Mouse (Mus musculus) hindbrain, embryonic 12.5 days (tissue): ENCODE data around the gene Galnt16. TPM values are rescaled to one million over a fixed set of nuclear protein-coding genes. Genes with fewer than 3 reads are reported as not detected.

ENCODE experiments used
- ATAC-seq: fragments of 200-750 bp; cut with Nextera tagmentation; 2 replicates; pipeline ENCODE4 v1.8.0; 2017; ENCODE audit warnings: moderate TSS enrichment; ENCODE audit not compliant: low FRiP score
- H3K27ac ChIP-seq: fragments of 300-500 bp; sonication (generic); 2 replicates; pipeline ENCODE4 v1.5.1; 2016; ENCODE audit warnings: mild to moderate bottlenecking
- H3K27me3 ChIP-seq: fragments of 300-500 bp; sonication (generic); 2 replicates; pipeline ENCODE4 v1.6.1; 2016; ENCODE audit warnings: mild to moderate bottlenecking
- H3K36me3 ChIP-seq: fragments of 300-500 bp; sonication (generic); 2 replicates; pipeline ENCODE4 v1.6.1; 2016; ENCODE audit warnings: mild to moderate bottlenecking
- H3K4me1 ChIP-seq: fragments of 300-500 bp; sonication (generic); 2 replicates; pipeline ENCODE4 v1.6.1; 2016
- H3K4me2 ChIP-seq: fragments of 300-500 bp; sonication (generic); replicated peaks from 2 replicates; pipeline ENCODE4 v1.6.1; 2016; ENCODE audit warnings: mild to moderate bottlenecking
- H3K4me3 ChIP-seq: fragments of 300-500 bp; sonication (generic); 2 replicates; pipeline ENCODE4 v1.5.1; 2016; ENCODE audit warnings: mild to moderate bottlenecking
- H3K9ac ChIP-seq: fragments of 300-500 bp; sonication (generic); 2 replicates; pipeline ENCODE4 v1.6.1; 2016; ENCODE audit warnings: mild to moderate bottlenecking, moderate library complexity
- H3K9me3 ChIP-seq: fragments of 300-500 bp; sonication (generic); replicated peaks from 2 replicates; pipeline ENCODE4 v1.6.1; 2016; ENCODE audit warnings: mild to moderate bottlenecking
- WGBS: fragments of 180-500 bp; shearing (Covaris S2); methylation state at CpG from one replicate; pipeline ENCODE4 v1.1.7; 2016; 5-methylcytosine and 5-hydroxymethylcytosine counted together
- polyA plus RNA-seq: library from polyadenylated mRNA; unstranded; fragments of >200 nt; fragmentation: Nextera tagmentation; extraction: Ambion mirVana; gene quantifications from 2 replicates; pipeline ENCODE4 v1.2.1, GENCODE M21; 2016

The Galnt16 gene
- polyA plus RNA-seq, 1 experiment from 2014 or later, result 22.3 TPM

DNA sequence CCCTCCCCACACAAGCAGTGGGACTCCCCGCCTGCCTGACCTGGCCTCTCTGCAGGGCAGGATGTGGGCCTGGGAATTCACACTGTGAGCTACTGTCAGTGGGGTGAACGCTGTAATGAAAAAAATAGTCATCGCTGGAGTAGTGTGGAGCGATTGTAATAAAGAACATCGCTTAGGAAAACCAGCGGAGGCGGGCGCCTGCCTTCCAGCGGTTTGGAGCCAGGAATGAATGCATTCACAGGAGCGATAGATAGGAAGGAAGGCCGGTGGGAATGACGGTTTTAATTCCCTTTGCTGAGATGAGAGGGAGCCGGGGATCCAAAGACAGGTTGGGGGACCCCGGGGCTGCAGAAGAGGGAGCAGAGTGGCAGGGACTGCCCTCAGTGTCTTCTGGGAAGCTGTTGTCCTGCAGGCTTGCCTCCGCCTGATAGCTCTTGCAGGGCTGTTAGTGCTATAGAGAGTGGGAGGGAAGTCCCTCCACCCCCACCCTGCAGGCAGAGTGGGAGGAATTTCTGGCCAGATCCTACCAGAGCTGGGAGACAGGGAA lies 56.8 kb downstream of the Galnt16 start:
- Histone ChIP-seq H3K4me2 (peak overlapping the region; percentile 26; the same call in 1 of the 2 replicates), H3K27me3 (0 out of 2 replicates have a peak, but pooled peaks cover 2% of the 10 kb centered on the region), H3K4me3 (no peak overlapping the region), H3K36me3 (no peaks in the 10 kb centered on the region; the same call in 1 of the 2 replicates), H3K4me1 (peaks cover 17% of the 10 kb centered on the region), H3K27ac (peak overlapping the region; percentile 25), H3K9ac (no peak overlapping the region), H3K9me3 (no peaks in the 10 kb centered on the region)
- no peak for ATAC-seq
- WGBS, result 18% methylated on average over 15 of the region's 15 CpGs

DNA sequence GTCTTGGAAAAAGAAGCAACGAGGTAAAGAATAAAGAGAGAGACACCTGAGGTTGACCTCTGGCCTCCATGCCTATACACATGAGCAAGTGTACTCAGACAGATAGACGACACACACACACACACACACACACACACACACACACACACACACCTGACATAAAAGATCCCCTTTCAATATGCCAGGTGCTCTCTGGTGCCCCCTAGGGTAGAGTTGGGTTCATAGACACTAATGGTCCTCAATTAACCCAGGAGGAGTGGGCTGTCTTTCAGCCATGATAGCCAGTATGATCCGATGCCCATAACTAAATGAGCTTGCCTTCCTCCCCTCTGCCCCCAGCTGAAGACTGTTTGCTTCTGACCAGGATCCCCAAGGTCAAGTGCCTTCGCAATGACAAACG lies 59.0 kb downstream of the Galnt16 start:
- peaks cover 4% of the 10 kb centered on the region for H3K36me3 ChIP-seq
- H3K9ac ChIP-seq, result no peak overlapping the region
- no peak overlapping the region for H3K4me3 ChIP-seq
- peaks cover 13% of the 10 kb centered on the region for H3K4me1 ChIP-seq
- H3K4me2 ChIP-seq, result no peak overlapping the region
- H3K27ac ChIP-seq, result no peak overlapping the region
- WGBS, result 74% methylated on average over 5 of the region's 5 CpGs
- H3K27me3 ChIP-seq, result 0 out of 2 replicates have a peak, but pooled peaks cover 2% of the 10 kb centered on the region
- no peaks in the 10 kb centered on the region for H3K9me3 ChIP-seq
- no peak for ATAC-seq

DNA sequence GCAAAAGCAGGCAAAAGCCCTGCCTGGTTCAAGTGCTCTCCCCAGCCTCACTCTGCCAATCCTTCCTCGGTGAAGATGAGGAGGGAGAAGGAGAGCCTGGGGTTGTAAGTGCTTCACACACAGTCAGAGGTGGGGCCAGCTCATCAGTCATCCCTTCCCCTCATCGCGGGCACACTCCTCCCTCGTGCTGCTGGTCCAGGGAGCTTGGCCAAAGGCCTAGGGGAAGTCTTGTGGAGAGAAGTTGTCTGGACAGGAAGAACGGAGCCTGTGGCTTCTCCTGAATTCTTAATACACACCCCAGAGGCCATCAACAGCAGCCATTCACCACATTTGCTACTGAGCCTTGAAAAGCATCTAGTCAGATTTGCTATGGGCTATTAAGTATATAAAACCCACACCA lies 63.3 kb downstream of the Galnt16 start:
- Histone ChIP-seq H3K27me3 (no peaks in the 10 kb centered on the region), H3K9ac (no peak overlapping the region), H3K36me3 (peaks cover 4% of the 10 kb centered on the region; the same call in 1 of the 2 replicates), H3K4me2 (no peak overlapping the region), H3K4me3 (no peak overlapping the region), H3K27ac (no peak overlapping the region), H3K9me3 (no peaks in the 10 kb centered on the region), H3K4me1 (no peaks in the 10 kb centered on the region)
- WGBS, result 73% methylated on average over 5 of the region's 5 CpGs
- ATAC-seq, result no peak

DNA sequence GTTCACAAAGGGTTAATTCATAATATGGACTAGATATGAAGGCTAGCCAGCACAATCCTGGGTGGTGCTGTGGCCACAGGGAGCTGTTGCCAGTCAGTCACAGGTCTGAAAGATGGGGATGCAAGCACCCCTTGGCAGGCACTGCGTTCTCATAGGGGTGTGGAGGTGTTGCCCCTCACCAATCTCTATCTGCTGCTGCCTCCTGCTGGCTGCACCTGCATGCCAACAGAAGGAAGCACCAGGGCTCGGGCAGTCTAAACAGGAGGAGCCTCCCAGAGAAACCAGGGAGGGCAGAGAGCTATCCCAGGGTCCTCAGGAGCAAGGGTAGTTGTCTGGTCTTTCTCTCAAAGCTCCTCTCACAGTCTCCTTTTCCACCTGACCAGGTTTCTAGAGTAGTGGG lies 66.9 kb downstream of the Galnt16 start:
- Histone ChIP-seq H3K27me3 (no peaks in the 10 kb centered on the region), H3K9me3 (no peaks in the 10 kb centered on the region), H3K27ac (no peak overlapping the region), H3K4me3 (no peak overlapping the region), H3K4me1 (no peaks in the 10 kb centered on the region), H3K9ac (no peak overlapping the region), H3K4me2 (no peak overlapping the region), H3K36me3 (peaks cover 13% of the 10 kb centered on the region)
- ATAC-seq, result no peak
- WGBS, result 38% methylated on average over 2 of the region's 2 CpGs

DNA sequence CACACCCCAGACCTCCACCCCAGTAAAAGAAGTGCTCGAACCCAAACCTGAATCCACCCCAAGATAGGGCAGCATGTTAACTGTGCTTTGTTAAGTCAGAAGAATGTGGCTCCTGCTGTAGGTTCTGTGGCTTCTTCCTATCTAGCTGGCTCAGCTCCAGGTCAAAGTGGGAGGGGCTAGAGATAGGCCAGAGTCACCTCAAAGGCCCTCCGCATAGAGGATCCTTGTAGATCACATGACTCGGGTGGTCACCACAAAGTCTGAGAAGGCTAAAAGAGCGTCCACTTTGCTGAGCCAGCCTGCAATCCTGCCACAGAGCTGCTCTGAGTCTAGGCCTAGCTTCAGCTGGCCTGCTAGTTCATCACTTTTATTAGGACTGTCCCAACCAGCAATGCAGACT lies 76.1 kb downstream of the Galnt16 start:
- no peak overlapping the region for H3K9ac ChIP-seq
- peaks cover 10% of the 10 kb centered on the region for H3K36me3 ChIP-seq
- H3K4me1 ChIP-seq, result peaks cover 12% of the 10 kb centered on the region; the same call in 1 of the 2 replicates
- no peaks in the 10 kb centered on the region for H3K9me3 ChIP-seq
- no peaks in the 10 kb centered on the region for H3K27me3 ChIP-seq
- no peak for ATAC-seq
- WGBS, result 89% methylated on average over 4 of the region's 4 CpGs
- no peak overlapping the region for H3K4me2 ChIP-seq
- no peak overlapping the region for H3K27ac ChIP-seq
- H3K4me3 ChIP-seq, result no peak overlapping the region

DNA sequence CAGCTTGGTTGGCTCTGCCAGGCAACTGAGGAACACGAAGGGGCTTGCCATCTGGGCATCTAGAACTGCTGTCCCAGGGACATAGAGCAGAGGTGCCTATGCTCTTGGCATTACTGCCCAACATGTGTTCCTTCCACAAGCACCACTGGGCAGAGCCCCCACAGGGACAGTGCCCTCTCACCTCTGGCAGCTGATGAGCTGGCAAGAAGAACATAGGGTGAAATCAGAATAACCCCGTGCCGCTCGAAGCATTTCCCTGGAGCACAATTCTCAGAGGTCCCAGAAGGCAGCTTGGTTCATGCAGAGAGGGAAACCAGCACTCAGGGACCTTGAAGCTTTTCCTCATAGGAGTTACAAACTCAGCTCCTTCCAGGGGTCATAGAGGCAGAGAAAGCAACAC lies 76.7 kb downstream of the Galnt16 start:
- 88% methylated on average over 4 of the region's 4 CpGs for WGBS
- Histone ChIP-seq H3K27ac (no peak overlapping the region), H3K36me3 (peaks cover 6% of the 10 kb centered on the region), H3K9me3 (no peaks in the 10 kb centered on the region), H3K9ac (no peak overlapping the region), H3K4me1 (peaks cover 12% of the 10 kb centered on the region; the same call in 1 of the 2 replicates), H3K4me3 (no peak overlapping the region), H3K4me2 (no peak overlapping the region), H3K27me3 (no peaks in the 10 kb centered on the region)
- no peak for ATAC-seq

DNA sequence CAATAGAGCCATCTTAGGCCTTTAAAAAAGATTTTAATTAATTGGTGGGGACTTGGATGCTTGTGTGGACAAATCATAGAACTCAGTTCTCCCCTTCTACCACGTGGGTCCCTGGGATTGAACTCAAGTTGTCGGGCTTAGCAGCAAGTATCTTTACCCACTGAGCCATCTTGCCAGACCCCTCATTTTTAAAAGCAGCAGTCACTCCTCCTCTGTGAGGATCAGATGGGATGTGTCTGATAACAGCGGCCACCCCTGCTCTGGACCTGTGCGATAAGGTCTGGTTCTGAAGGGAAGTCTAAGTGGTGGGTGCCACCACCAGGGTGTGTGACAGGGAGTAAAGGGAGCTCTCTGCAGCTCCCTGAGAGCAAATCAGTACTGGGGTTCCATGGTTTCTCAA lies 77.5 kb downstream of the Galnt16 start:
- Histone ChIP-seq H3K36me3 (no peaks in the 10 kb centered on the region; the same call in 1 of the 2 replicates), H3K27me3 (no peaks in the 10 kb centered on the region), H3K9me3 (no peaks in the 10 kb centered on the region), H3K9ac (no peak overlapping the region), H3K4me2 (no peak overlapping the region), H3K4me3 (no peak overlapping the region), H3K4me1 (peaks cover 12% of the 10 kb centered on the region; the same call in 1 of the 2 replicates), H3K27ac (no peak overlapping the region)
- 96% methylated on average over 4 of the region's 4 CpGs for WGBS
- no peak for ATAC-seq

DNA sequence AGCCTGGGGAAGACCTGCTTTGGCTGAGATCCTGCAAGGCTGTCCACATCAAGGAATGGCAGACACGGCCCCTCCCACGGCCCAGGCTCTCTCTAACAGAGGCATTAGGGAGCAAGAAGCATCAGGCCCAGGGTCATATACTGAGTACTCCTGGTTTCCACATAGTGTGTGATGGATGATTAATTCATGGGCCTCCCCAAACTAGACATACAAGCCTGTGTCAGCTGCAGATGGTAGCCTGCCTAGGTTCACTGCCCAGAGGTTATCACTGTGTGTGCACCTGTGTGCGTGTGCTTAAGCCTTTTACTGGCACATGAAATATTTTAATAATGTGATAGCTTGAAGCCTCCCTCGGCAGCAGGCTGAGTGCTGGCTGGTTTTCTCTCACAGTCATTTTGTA lies 77.9 kb downstream of the Galnt16 start:
- Histone ChIP-seq H3K4me1 (peaks cover 12% of the 10 kb centered on the region; the same call in 1 of the 2 replicates), H3K9ac (no peak overlapping the region), H3K4me3 (no peak overlapping the region), H3K27ac (no peak overlapping the region), H3K27me3 (no peaks in the 10 kb centered on the region), H3K9me3 (no peaks in the 10 kb centered on the region), H3K4me2 (no peak overlapping the region), H3K36me3 (no peaks in the 10 kb centered on the region; the same call in 1 of the 2 replicates)
- WGBS, result 90% methylated on average over 4 of the region's 4 CpGs
- no peak for ATAC-seq

DNA sequence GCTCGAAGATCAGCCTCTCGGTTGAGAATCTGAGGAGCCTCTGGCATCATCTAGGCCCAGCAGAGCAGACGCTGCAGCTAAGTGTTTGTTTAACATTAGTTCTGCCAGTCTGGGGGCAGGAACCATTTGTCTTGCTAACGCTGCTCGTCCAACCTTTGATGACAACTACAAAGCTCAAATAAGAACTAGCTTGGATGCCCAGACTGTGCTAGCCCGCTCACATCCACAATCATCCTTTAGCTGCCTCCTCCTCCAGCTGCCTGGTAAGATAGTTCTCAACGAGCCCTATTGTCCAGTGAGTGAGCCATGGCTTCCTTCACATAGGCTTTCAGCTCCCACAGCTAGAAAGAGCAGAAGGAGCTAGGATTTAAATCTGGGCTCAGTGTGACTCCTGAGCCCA lies 80.2 kb downstream of the Galnt16 start:
- 16% methylated on average over 7 of the region's 7 CpGs for WGBS
- Histone ChIP-seq H3K36me3 (no peaks in the 10 kb centered on the region; the same call in 1 of the 2 replicates), H3K9ac (no peak overlapping the region), H3K4me2 (no peak overlapping the region), H3K4me1 (peaks cover 12% of the 10 kb centered on the region; the same call in 1 of the 2 replicates), H3K9me3 (no peaks in the 10 kb centered on the region), H3K4me3 (no peak overlapping the region), H3K27me3 (no peaks in the 10 kb centered on the region), H3K27ac (peak overlapping the region; percentile 57)
- ATAC-seq, result no peak

DNA sequence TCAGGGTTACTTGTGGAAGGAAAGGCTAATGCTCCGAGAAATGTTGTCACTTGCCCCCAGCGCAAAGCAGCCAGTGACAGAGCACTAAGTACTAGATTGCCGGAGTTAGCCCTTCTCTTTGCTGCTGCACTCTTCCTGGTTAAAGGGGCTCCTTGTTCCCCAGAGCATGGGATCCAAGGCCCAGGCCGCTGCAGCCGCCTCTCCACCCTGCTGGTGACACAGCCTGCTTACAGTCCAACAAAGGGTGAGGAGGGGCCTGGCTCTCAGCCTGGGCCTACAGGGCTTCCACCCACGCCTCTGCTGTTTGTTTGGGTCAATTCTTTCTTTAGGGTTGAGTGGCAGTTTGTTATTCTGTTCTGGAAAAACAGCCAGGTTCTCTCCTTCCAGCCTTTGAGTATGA lies 80.7 kb downstream of the Galnt16 start:
- H3K4me1 ChIP-seq, result peaks cover 12% of the 10 kb centered on the region; the same call in 1 of the 2 replicates
- 40% methylated on average over 6 of the region's 6 CpGs for WGBS
- no peaks in the 10 kb centered on the region for H3K27me3 ChIP-seq
- no peak overlapping the region for H3K4me3 ChIP-seq
- H3K4me2 ChIP-seq, result no peak overlapping the region
- peak overlapping the region; percentile 57 for H3K27ac ChIP-seq
- no peak for ATAC-seq
- H3K36me3 ChIP-seq, result no peaks in the 10 kb centered on the region; the same call in 1 of the 2 replicates
- H3K9ac ChIP-seq, result no peak overlapping the region
- no peaks in the 10 kb centered on the region for H3K9me3 ChIP-seq

DNA sequence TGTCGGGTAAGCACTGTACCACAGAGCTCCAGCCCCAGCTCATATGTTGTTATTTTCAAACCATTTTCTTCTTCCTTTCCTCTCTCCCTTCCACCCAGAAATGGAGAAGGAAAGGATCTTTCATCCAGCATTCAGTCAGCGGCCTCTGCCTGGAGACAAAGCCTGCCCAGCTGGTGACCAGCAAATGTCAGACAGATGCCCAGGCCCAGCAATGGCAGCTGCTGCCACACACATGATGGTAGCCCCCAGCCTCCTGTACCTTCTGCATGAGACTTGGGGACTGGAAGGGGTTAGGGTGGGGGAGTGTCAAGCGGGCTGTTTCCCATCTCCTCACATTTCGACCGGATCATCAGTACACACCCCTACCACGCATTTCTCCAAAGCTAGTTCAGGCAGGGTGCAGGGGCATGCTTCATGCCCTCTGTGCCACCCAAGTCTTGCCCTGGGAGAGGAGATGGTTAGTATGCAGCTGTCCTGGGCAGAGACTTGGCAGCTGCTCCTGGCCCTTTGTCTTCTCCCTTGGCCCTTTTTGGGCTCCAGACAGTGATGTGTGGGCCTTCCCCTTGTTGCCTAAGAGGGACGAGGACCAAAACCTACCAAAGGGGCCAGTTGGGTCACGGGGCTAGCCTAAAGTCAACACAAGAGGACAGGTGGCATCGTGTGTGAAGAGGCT lies 83.7 kb downstream of the Galnt16 start:
- 83% methylated on average over 9 of the region's 9 CpGs for WGBS
- H3K4me1 ChIP-seq, result peaks cover 15% of the 10 kb centered on the region; the same call in 1 of the 2 replicates

DNA sequence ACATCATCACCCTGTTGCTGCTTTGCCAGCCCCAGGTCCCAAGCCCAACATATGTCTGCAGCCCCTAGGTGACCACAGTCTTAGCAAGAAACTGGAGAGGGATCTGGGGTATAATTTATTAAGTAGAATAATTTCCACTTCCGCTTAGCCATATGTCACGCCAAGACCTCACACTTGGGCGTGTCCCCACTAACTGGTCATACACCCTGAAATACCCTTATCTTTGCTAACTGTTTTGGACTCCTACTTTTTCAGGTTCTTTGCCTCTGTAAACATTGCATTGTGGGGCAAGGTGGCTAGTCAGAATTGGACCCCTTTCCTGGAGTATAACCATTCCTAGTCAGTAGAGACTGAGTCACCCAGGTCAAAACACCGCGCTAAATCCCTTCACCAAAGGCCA lies 84.4 kb downstream of the Galnt16 start:
- Histone ChIP-seq H3K36me3 (no peaks in the 10 kb centered on the region; the same call in 1 of the 2 replicates), H3K4me1 (peaks cover 15% of the 10 kb centered on the region; the same call in 1 of the 2 replicates), H3K4me3 (no peak overlapping the region), H3K9ac (no peak overlapping the region), H3K4me2 (no peak overlapping the region), H3K27me3 (no peaks in the 10 kb centered on the region), H3K27ac (no peak overlapping the region), H3K9me3 (no peaks in the 10 kb centered on the region)
- WGBS, result 98% methylated on average over 5 of the region's 5 CpGs
- ATAC-seq, result no peak

More for the DNA sequence above, 83.7 kb downstream of the Galnt16 start:
- H3K27ac ChIP-seq, result no peak overlapping the region
- ATAC-seq, result no peak
- no peak overlapping the region for H3K9ac ChIP-seq
- no peaks in the 10 kb centered on the region for H3K9me3 ChIP-seq
- no peak overlapping the region for H3K4me3 ChIP-seq
- no peak overlapping the region for H3K4me2 ChIP-seq
- no peaks in the 10 kb centered on the region; the same call in 1 of the 2 replicates for H3K36me3 ChIP-seq
- H3K27me3 ChIP-seq, result no peaks in the 10 kb centered on the region
